Mouse (Mus musculus): ENCODE results near the gene Zfp536. TPM values are rescaled to one million over a fixed set of nuclear protein-coding genes. Genes with fewer than 3 reads are reported as not detected.

Zfp536 gene
- total and polyA plus RNA-seq, 2 experiments from 2014 or later, result 3.3 to 16.4 TPM

DNA sequence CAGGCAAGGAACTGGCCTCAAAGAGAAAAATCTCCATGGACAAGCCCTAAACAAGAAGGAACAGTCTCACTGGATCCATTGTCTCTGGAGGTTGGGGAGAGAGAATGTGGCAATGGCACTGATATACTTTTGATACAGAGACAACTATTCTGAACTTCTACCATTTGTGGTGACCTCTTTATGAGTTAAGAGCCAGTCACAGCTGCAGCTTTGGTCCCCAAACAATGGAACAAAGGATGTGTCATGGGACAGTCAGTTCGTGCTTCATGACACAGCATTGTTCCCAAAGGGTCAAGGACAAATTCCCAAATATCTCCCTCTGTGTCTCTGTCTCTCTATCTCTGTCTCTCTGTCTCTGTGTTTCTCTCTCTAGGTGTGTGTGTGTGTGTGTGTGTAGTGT is 20.4 kb downstream of the Zfp536 start:
- no peak overlapping the region for H3K4me2 ChIP-seq (ENCODE audit: low read depth, low read length)
- no peak overlapping the region for H3K9ac ChIP-seq (replicated peaks; ENCODE audit: low read depth, low read length)
- H3K27me3 ChIP-seq (ENCODE audit: control insufficient read depth, insufficient read depth, low read length), result no peaks in the 10 kb centered on the region
- no peak for ATAC-seq (ENCODE audit: insufficient read depth, low read depth)
- no peaks in the 10 kb centered on the region for H3K36me3 ChIP-seq (replicated peaks; ENCODE audit: control insufficient read depth, insufficient read depth, low read length)
- TF ChIP-seq CTCF (IDR thresholded peaks at IDR 0.05; ENCODE audit: low read depth) (no peak), EP300 (IDR thresholded peaks at IDR 0.05; ENCODE audit: low read depth) (no peak)
- 59% methylated on average over 1 of the region's 1 CpGs for WGBS
- H3K27ac ChIP-seq (ENCODE audit: low read depth), result no peak overlapping the region
- H3K9me3 ChIP-seq (replicated peaks; ENCODE audit: control insufficient read depth, low read length), result no peaks in the 10 kb centered on the region
- H3K4me3 ChIP-seq (ENCODE audit: low read depth, low read length), result no peak overlapping the region
- DNase-seq (ENCODE audit: low spot score), result no peak
- H3K4me1 ChIP-seq (ENCODE audit: control insufficient read depth, insufficient read depth), result no peaks in the 10 kb centered on the region

DNA sequence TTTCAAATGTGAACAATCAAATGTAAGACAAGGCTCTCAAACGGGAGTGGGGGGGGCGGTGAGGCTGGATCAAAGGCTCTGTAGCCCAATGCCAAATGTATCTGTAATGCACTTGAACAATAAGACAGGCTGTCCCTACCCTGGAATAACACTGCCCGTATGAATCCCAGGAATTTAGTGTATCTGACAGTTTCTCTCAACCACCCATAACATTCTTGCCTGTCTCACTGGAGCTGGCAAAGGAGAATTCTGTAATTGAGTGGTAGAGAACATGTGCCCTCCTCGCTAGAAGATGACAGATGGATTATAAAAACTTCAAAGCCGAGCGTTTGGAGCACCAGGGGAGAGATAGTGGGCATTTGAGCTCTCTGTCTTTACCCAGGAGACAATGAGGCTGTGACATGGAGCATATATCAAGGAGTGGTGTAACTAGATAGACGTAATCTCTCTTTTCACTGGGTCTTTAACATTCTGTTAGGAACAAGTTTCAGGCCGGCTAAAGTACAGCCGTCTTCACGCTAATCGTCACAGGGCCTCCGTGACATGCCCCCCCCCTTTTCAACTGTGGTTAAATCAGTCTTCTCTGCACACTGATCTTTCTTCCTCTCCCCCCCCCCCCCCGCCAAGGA is 27.2 kb downstream of the Zfp536 start:
- peak; percentile 76 for ATAC-seq (ENCODE audit: insufficient read depth, low read depth)
- peak overlapping the region; percentile 42 for H3K4me2 ChIP-seq (ENCODE audit: low read depth, low read length)
- H3K9ac ChIP-seq (replicated peaks; ENCODE audit: low read depth, low read length), result peak overlapping the region; percentile 27
- DNase-seq (ENCODE audit: low spot score), result peak; percentile 35
- peak overlapping the region; percentile 48; the same call in 1 of the 2 replicates for H3K27ac ChIP-seq (ENCODE audit: low read depth)
- WGBS, result 22% methylated on average over 12 of the region's 13 CpGs
- TF ChIP-seq EP300 (IDR thresholded peaks at IDR 0.05; ENCODE audit: low read depth) (no peak), CTCF (IDR thresholded peaks at IDR 0.05; ENCODE audit: low read depth) (no peak)
- peaks cover 11% of the 10 kb centered on the region; the same call in 1 of the 2 replicates for H3K4me1 ChIP-seq (ENCODE audit: control insufficient read depth, insufficient read depth)
- no peaks in the 10 kb centered on the region for H3K36me3 ChIP-seq (replicated peaks; ENCODE audit: control insufficient read depth, insufficient read depth, low read length)
- H3K9me3 ChIP-seq (replicated peaks; ENCODE audit: control insufficient read depth, low read length), result no peaks in the 10 kb centered on the region
- no peak overlapping the region; the same call in 1 of the 2 replicates for H3K4me3 ChIP-seq (ENCODE audit: low read depth, low read length)
- H3K27me3 ChIP-seq (ENCODE audit: control insufficient read depth, insufficient read depth, low read length), result no peaks in the 10 kb centered on the region

DNA sequence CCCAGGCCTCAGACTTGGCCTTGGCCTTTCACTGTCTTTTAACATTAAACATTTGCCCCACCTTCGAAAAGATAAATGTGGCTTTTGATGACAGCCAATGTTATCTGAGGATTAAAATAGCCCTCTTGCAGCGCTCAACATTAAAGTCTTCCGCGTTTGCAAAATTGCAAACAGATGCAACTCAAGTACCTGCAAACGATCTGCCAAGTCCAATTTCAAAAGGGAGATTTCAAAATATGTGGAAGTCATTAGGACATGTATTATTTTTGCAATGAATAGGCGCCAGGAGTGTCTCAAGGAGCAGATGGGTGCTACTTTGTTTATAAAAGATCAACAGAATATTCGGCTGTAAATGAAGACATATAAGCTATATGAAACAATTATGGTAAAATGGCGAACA is 30.1 kb downstream of the Zfp536 start:
- ATAC-seq (ENCODE audit: insufficient read depth, low read depth) (no peak), DNase-seq (ENCODE audit: low spot score) (no peak)
- TF ChIP-seq EP300 (IDR thresholded peaks at IDR 0.05; ENCODE audit: low read depth) (no peak), CTCF (IDR thresholded peaks at IDR 0.05; ENCODE audit: low read depth) (no peak)
- 38% methylated on average over 8 of the region's 8 CpGs for WGBS
- H3K9me3 ChIP-seq (replicated peaks; ENCODE audit: control insufficient read depth, low read length), result no peaks in the 10 kb centered on the region
- no peak overlapping the region for H3K27ac ChIP-seq (ENCODE audit: low read depth)
- H3K36me3 ChIP-seq (replicated peaks; ENCODE audit: control insufficient read depth, insufficient read depth, low read length), result no peaks in the 10 kb centered on the region
- no peaks in the 10 kb centered on the region for H3K27me3 ChIP-seq (ENCODE audit: control insufficient read depth, insufficient read depth, low read length)
- H3K9ac ChIP-seq (replicated peaks; ENCODE audit: low read depth, low read length), result no peak overlapping the region
- no peak overlapping the region for H3K4me3 ChIP-seq (ENCODE audit: low read depth, low read length)
- peaks cover 11% of the 10 kb centered on the region; the same call in 1 of the 2 replicates for H3K4me1 ChIP-seq (ENCODE audit: control insufficient read depth, insufficient read depth)
- peak overlapping the region; percentile 13; the same call in 1 of the 2 replicates for H3K4me2 ChIP-seq (ENCODE audit: low read depth, low read length)

DNA sequence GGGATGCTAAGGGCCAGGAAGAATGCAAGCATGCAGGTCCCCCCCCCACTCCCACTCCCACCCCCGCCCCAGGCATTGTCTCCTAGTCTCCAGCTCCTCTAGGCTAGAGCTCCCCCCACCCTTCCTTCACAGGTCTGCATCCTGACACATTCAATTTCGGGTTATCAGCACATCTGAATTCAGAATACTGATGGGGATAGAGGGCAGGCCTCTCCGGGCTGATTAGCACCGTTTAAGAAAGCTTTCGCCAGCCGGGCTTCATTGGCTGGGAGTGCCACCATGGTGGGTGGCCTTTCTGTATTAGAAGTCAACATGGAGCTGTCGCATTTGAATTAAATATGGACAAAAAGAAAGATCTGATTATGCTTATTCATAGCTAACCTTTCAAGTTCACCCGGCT is 36.2 kb downstream of the Zfp536 start:
- DNase-seq (ENCODE audit: low spot score) (no peak), ATAC-seq (ENCODE audit: insufficient read depth, low read depth) (no peak)
- Histone ChIP-seq H3K4me2 (ENCODE audit: low read depth, low read length) (no peak overlapping the region), H3K4me1 (ENCODE audit: control insufficient read depth, insufficient read depth) (no peaks in the 10 kb centered on the region), H3K4me3 (ENCODE audit: low read depth, low read length) (no peak overlapping the region), H3K27ac (ENCODE audit: low read depth) (no peak overlapping the region), H3K36me3 (replicated peaks; ENCODE audit: control insufficient read depth, insufficient read depth, low read length) (no peaks in the 10 kb centered on the region), H3K9me3 (replicated peaks; ENCODE audit: control insufficient read depth, low read length) (no peaks in the 10 kb centered on the region), H3K9ac (replicated peaks; ENCODE audit: low read depth, low read length) (no peak overlapping the region), H3K27me3 (ENCODE audit: control insufficient read depth, insufficient read depth, low read length) (no peaks in the 10 kb centered on the region)
- TF ChIP-seq EP300 (IDR thresholded peaks at IDR 0.05; ENCODE audit: low read depth), result no peak
- no peak for TF ChIP-seq CTCF (IDR thresholded peaks at IDR 0.05; ENCODE audit: low read depth)
- 52% methylated on average over 8 of the region's 8 CpGs for WGBS

- Histone ChIP-seq H3K9me3 (replicated peaks; ENCODE audit: control insufficient read depth, low read length) (no peaks in the 10 kb centered on the region), H3K36me3 (replicated peaks; ENCODE audit: control insufficient read depth, insufficient read depth, low read length) (no peaks in the 10 kb centered on the region), H3K27me3 (ENCODE audit: control insufficient read depth, insufficient read depth, low read length) (no peaks in the 10 kb centered on the region), H3K27ac (ENCODE audit: low read depth) (no peak overlapping the region), H3K4me3 (ENCODE audit: low read depth, low read length) (no peak overlapping the region), H3K4me2 (ENCODE audit: low read depth, low read length) (no peak overlapping the region), H3K4me1 (ENCODE audit: control insufficient read depth, insufficient read depth) (no peaks in the 10 kb centered on the region), H3K9ac (replicated peaks; ENCODE audit: low read depth, low read length) (no peak overlapping the region)
- DNase-seq (ENCODE audit: low spot score) (no peak), ATAC-seq (ENCODE audit: insufficient read depth, low read depth) (no peak)
- TF ChIP-seq CTCF (IDR thresholded peaks at IDR 0.05; ENCODE audit: low read depth) (no peak), EP300 (IDR thresholded peaks at IDR 0.05; ENCODE audit: low read depth) (no peak)
- 19% methylated on average over 4 of the region's 4 CpGs for WGBS
These were observed 37.1 kb downstream of the Zfp536 start for GRCm38 (mm10) chr7:37736413-37736720.

Measured in heart, postnatal 0 days (tissue).